Mouse (Mus musculus) ES-E14 (cell line): ENCODE results near the gene Vmn1r48.
"Not testable (repeated sequence)": the region's sequence is repeated elsewhere in the genome, so short reads cannot be mapped to it uniquely, and the experiment has no call there.

Source experiments
- CHD2 ChIP-seq: IDR thresholded peaks from 2 replicates; pipeline ENCODE4 v1.6.1; 2014; ENCODE audit warnings: mild to moderate bottlenecking, low read depth, low read length, inconsistent platforms
- HCFC1 ChIP-seq: IDR thresholded peaks from 2 replicates; pipeline ENCODE4 v1.6.1; 2012; ENCODE audit warnings: low read length, inconsistent platforms, borderline replicate concordance; ENCODE audit not compliant: insufficient read depth
- MAFK ChIP-seq: IDR thresholded peaks from 2 replicates; pipeline ENCODE4 v1.6.1; 2014; ENCODE audit warnings: mild to moderate bottlenecking, low read depth, low read length, inconsistent platforms; ENCODE audit not compliant: insufficient read depth
- ZC3H11A ChIP-seq: IDR thresholded peaks from 2 replicates; pipeline ENCODE4 v1.6.1; 2012; ENCODE audit warnings: low read depth, mild to moderate bottlenecking, inconsistent platforms, low read length, borderline replicate concordance
- ZNF384 ChIP-seq: IDR thresholded peaks from 2 replicates; pipeline ENCODE4 v1.6.1; 2012; ENCODE audit warnings: low read depth, low read length, inconsistent platforms

DNA sequence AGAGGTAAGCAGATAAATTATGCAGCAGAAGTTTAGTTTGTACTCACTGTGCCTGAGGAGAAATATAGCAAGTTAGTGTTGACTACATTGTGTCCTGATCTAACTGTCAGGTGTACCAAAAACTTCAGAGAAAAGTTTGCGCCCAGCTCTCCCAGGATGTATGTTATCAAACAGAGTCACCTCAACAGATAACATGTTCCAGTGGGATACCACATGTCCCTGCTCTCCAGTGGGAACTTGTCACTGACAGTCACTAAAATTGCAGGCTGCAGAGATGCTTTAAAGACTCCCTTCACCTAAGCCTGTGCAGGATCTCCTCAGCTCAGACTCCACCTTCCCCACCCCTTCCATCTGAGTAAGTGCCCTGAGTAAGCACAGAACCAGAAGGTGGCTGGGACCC lies 20.8 kb downstream of the Vmn1r48 start, which contains the start of gene Vmn1r47:
- TF ChIP-seq MAFK, CHD2, ZC3H11A, HCFC1, ZNF384: not testable (repeated sequence)
